Mouse (Mus musculus) embryonic facial prominence, embryonic 10.5 days (tissue): ENCODE results near the gene AL732309.1. TPM values are rescaled to one million over a fixed set of nuclear protein-coding genes. Genes with fewer than 3 reads are reported as not detected.

Source experiments
- DNase-seq: peaks from one replicate; pipeline ENCODE4 v3.0.0-alpha.2; 2017; ENCODE audit warnings: low spot score
- H3K27ac ChIP-seq: fragments of 300-500 bp; sonication (generic); replicated peaks from 2 replicates; pipeline ENCODE4 v1.5.1; 2016; ENCODE audit warnings: mild to moderate bottlenecking
- H3K27me3 ChIP-seq: fragments of 300-500 bp; sonication (generic); replicated peaks from 2 replicates; pipeline ENCODE4 v1.6.1; 2016; ENCODE audit warnings: low read depth, mild to moderate bottlenecking; ENCODE audit not compliant: poor library complexity, severe bottlenecking
- H3K36me3 ChIP-seq: fragments of 300-500 bp; sonication (generic); replicated peaks from 2 replicates; pipeline ENCODE4 v1.6.1; 2016; ENCODE audit warnings: mild to moderate bottlenecking, moderate library complexity
- H3K4me1 ChIP-seq: fragments of 300-500 bp; sonication (generic); 2 replicates; pipeline ENCODE4 v1.6.1; 2016
- H3K4me3 ChIP-seq: fragments of 300-500 bp; sonication (generic); 2 replicates; pipeline ENCODE4 v1.5.1; 2016; ENCODE audit warnings: mild to moderate bottlenecking, moderate library complexity
- H3K9me3 ChIP-seq: fragments of 300-500 bp; sonication (generic); 2 replicates; pipeline ENCODE4 v1.6.1; 2016; ENCODE audit warnings: mild to moderate bottlenecking
- WGBS: fragments of 180-500 bp; shearing (Covaris S2); methylation state at CpG from one replicate; pipeline ENCODE4 v1.1.7; 2016; 5-methylcytosine and 5-hydroxymethylcytosine counted together
- polyA plus RNA-seq: library from polyadenylated mRNA; unstranded; fragments of >200 nt; fragmentation: Nextera tagmentation; extraction: Ambion mirVana; gene quantifications from 2 replicates; pipeline ENCODE4 v1.2.1, GENCODE M21; 2016

AL732309.1 gene
- polyA plus RNA-seq: 6.3 and 7.9 TPM in 2 replicates

DNA sequence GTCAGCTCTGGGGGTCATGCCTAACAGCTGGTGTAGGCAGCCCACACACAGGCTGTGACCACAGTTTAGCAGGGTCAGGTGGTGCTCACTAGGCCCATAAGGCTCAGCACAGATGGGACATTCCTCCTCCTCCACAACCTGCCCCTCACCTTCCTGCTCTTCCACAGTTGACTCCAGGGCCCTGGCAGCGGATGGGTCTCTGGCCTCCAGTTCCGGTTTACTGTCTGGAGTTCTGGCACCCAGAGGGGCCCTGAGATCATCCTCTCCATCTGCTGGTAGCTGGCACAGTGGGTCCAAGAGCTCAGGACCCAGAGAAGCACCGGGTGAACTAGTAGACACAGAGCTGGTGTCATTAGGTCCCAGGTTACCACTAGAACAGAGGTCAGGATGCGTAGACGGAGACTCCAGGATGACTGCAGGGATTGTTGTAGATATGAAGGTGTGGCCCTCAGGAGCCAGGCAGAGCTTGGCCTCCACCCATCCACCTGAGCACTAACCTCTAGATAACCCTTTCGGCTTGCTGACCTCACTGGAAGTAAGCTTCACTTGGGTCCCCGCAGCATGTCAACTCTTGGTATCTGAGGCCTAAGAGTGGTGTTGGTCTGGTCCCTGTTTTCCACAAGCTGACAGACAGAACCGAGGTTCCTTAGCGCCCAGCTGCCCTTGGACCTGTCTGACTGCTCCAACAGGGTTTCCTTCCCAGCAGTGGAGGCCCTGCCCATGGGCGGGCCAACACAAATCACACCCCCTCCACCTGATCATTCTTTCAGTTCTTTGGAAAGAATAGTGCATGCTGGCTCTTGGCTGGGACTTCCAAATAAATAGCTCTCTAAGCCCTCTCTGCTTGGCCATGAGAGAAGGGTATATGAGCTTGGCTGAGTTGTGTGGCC, at the start of gene AL732309.1:
TSS of gene AL732309.1 (minus strand) at position 681 of the 890 bp plus-strand sequence.
- no peak for DNase-seq
- no peak within 1 kb of the TSS for H3K4me3 ChIP-seq
- peaks cover 19% of the 10 kb centered on the region for H3K4me1 ChIP-seq
- peaks cover 29% of the 10 kb centered on the region for H3K27me3 ChIP-seq
- H3K36me3 ChIP-seq: peaks cover 67% of the 10 kb centered on the region
- no peak within 1 kb of the TSS for H3K27ac ChIP-seq
- WGBS: 86% methylated on average over 10 of the region's 10 CpGs
- no peaks in the 10 kb centered on the region for H3K9me3 ChIP-seq

DNA sequence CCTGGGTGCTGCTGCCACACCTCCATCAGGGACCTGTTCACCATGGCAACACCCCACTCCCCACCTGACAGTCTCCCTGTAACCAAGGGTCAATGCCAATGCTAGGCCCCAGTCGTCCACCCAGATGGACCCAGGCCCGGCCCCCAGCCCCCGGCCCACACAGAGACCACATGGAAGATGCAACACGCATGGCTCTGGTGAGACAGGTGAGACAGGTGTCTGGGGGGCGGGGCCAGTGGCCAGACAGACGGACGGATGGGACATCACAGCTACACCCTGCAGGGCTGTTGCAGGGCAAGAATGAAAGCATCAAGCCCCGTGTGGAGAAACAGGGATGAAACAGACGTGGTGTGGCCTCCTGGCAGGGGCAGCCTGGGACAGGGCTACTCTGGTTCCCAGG, 47.0 kb upstream of the AL732309.1 start:
- Histone ChIP-seq H3K9me3 (no peaks in the 10 kb centered on the region), H3K27ac (no peak overlapping the region), H3K27me3 (peaks cover 91% of the 10 kb centered on the region), H3K36me3 (no peaks in the 10 kb centered on the region), H3K4me3 (no peak overlapping the region), H3K4me1 (peaks cover 35% of the 10 kb centered on the region)
- 77% methylated on average over 9 of the region's 9 CpGs for whole genome bisulfite sequencing
- DNase-seq: no peak

DNA sequence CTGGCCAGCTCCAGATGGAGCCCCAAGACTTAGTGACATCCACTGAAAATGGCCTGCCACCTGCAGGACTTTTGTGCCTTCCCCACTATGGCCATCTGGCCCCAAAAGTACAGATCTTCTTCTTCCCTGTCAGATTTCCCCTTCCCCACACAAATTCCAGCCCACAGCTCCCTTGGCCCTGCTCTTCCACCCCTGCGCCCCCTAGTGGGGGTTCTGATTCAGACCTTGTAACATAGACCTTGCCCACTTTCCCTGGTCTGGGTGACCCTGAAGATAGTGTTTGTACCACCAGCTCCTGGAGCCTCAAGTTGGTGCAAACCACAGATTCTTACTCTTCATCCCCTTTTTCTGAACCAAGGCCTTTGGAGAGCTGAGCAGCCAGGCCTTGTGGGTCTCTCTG, 46.2 kb upstream of the AL732309.1 start:
- Histone ChIP-seq H3K9me3 (no peaks in the 10 kb centered on the region), H3K27ac (no peak overlapping the region), H3K27me3 (peaks cover 99% of the 10 kb centered on the region), H3K4me3 (peak overlapping the region; percentile 47; the same call in 1 of the 2 replicates), H3K4me1 (peaks cover 35% of the 10 kb centered on the region), H3K36me3 (no peaks in the 10 kb centered on the region)
- WGBS: 0% methylated on average over 1 of the region's 1 CpGs
- DNase-seq: peak; percentile 87

DNA sequence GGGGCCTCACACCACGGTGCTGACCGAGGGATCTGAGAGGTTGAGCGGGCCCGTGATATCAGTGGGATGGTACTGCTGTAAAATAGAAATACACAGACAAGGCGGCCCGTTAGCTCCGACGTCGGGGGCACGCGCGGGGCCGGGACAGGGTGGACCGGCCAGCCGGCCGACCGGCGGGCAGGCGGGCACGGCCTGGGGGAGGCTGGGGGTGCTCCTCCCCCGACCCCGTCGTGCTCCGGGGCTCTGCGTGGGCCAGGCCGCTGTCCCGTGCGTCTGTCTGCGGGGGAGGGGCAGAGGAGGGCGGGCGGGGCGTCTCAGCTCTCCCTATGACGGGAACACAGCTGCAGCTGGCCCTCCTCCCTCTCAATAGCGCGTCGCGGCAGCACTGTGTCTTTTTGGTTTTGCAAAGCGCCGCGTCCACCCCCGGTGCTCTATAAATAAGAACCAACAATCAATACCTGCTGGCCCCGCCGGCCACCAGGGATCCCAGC, 45.4 kb upstream of the AL732309.1 start:
- Histone ChIP-seq H3K4me3 (peak overlapping the region; percentile 47), H3K27me3 (peaks cover 100% of the 10 kb centered on the region), H3K36me3 (no peaks in the 10 kb centered on the region), H3K9me3 (no peaks in the 10 kb centered on the region), H3K27ac (no peak overlapping the region), H3K4me1 (peaks cover 35% of the 10 kb centered on the region)
- DNase-seq: peak; percentile 28
- 6% methylated on average over 43 of the region's 43 CpGs for WGBS

DNA sequence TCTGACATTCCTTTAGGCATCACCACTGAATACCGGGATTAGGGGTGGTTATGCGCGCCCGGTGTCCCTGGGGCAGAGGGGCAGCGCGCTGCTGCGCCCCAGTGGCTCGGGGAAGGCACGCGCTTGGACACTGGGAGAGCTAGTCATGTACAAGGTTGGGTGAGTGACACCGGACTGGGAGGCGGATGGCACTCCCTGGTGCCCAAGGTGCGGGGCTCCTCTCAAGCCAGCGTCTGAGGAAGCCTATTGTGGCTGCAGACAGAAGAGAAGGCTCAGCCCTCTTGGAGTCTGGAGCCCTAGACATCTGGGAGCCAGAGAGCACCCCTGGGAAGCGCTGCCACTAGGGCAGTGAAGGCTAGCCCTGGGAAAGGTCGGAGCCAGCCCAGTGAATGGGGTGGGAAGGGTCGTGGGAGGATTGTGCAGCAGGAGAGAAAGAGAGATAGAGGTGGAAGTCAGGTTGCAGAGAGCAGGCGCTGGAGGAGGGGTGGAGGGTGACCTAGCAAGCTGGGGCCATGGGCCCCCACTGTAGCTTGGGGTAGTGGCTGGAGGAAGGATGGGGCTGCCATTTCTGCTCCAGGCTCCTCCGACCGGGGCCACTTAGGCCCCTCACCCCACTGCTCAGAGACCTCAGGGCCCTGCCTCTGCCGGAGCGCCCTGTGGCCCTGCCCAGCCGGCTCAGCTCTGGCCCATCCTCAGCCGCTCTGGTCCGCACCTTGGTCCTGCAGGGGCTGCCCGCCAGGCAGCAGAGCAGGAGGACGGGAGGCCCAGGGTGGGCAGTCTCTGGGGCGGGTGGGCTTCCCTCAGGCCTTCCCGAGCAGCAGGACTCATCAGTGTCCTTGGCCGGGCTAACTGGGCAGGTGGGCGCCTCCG, 44.8 kb upstream of the AL732309.1 start:
- 5% methylated on average over 32 of the region's 32 CpGs for WGBS
- Histone ChIP-seq H3K9me3 (no peaks in the 10 kb centered on the region), H3K36me3 (peaks cover 3% of the 10 kb centered on the region), H3K27me3 (peaks cover 100% of the 10 kb centered on the region), H3K4me3 (peak overlapping the region; percentile 47), H3K27ac (no peak overlapping the region), H3K4me1 (peaks cover 35% of the 10 kb centered on the region)
- DNase-seq: no peak

DNA sequence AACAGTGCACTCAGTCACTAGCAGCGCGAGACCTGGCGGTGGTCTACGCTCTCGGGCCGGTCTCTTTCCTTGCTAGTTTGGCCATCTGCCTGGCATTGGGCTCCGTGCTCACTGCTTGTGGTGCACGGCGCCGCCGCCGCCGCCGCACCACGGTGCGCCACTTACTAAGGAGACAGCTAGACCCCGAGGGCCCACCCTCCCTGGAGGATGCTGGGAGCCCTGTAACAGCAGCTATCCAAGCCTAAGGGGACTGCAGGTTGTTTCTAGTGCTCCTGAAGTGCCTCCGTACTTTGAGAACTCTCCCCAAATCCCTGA, 44.1 kb upstream of the AL732309.1 start:
- no peak overlapping the region for H3K27ac ChIP-seq
- peak; percentile 30 for DNase-seq
- H3K36me3 ChIP-seq: peaks cover 10% of the 10 kb centered on the region
- peaks cover 35% of the 10 kb centered on the region for H3K4me1 ChIP-seq
- 1% methylated on average over 18 of the region's 18 CpGs for WGBS
- peak overlapping the region; percentile 29 for H3K4me3 ChIP-seq
- H3K27me3 ChIP-seq: peaks cover 95% of the 10 kb centered on the region
- H3K9me3 ChIP-seq: no peaks in the 10 kb centered on the region

DNA sequence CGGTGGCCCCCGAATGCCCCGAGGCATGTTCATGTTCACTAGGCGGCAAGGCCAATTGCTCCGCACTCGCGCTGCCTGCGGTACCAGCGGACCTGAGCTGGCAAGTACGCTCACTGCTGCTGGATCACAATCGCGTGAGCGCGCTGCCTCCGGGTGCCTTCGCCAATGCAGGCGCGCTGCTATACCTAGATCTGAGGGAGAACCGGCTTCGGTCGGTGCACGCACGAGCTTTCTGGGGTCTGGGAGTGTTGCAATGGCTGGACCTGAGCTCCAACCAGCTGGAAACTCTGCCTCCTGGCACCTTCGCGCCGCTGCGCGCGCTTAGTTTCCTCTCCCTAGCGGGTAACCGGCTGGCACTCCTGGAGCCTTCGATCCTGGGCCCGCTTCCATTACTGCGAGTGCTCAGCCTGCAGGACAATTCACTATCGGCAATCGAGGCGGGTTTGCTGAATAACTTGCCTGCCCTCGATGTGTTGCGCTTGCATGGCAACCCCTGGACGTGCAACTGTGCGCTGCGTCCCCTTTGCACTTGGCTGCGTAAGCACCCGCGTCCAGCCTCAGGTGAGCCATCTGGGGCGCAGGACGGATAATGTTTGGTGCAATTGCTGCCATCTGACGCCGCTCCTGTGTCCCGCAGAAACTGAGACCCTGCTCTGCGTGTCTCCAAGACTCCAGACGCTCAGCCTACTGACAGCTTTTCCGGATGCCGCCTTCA, 43.6 kb upstream of the AL732309.1 start:
- 2% methylated on average over 54 of the region's 54 CpGs for WGBS
- Histone ChIP-seq H3K27me3 (peaks cover 90% of the 10 kb centered on the region), H3K4me3 (peak overlapping the region; percentile 29), H3K36me3 (peaks cover 15% of the 10 kb centered on the region), H3K9me3 (no peaks in the 10 kb centered on the region), H3K27ac (no peak overlapping the region), H3K4me1 (peaks cover 35% of the 10 kb centered on the region)
- peak; percentile 40 for DNase-seq

DNA sequence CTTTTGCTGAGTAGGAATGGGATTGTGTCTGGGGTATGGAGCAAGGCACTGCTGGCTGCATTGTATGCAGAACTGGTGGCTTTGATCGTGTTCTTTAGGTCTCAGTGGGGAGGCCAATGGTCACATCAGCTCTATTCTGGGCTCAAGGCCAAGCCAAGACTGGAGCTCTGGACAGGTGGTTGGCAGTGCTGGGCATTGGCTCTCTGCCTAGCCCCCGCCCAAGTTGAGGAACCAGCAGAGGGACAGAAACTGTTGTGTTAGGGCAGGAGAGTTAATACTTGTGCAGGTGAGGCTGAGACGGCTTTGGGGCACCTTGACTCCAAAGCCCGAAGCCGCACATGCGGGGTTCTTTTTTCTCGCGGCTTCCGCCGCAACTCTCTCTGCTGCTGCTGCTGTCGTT, 43.0 kb upstream of the AL732309.1 start, which contains the start of gene Lrrc26:
TSS of gene Lrrc26 (plus strand) at position 265 of the 400 bp plus-strand sequence.
- WGBS: 6% methylated on average over 11 of the region's 11 CpGs
- peak within 1 kb of the TSS; percentile 29 for H3K4me3 ChIP-seq
- peaks cover 33% of the 10 kb centered on the region for H3K4me1 ChIP-seq

DNA sequence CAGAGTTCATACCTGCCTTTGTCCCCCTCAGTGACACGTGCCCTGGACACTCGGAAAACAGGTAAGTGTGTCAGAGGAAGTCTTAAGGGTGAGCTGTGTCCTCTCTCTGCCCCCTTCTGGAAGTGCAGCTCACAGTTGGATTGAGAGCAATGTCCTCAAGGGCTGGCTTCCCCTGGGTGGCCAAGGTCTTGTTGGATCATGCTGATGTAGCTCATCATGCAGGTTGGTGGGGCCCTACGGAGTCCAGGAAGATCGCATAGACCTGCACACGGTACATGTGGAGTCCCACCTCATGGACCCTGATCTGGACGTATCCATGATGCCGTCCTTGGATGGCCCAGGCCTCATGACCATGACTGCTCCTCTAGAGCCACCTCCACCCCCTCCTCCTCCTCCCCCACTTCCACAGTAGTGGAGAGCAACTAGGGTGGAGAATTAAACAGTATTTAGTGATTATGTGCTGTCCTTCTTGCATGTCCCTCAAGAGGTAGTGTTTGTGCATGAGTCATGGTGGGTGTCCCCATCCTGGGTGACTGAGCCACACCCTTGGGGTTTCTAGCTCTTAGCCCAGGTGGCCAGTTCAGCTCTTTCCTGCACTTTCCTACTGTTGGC, 42.2 kb upstream of the AL732309.1 start:
- H3K36me3 ChIP-seq: peaks cover 29% of the 10 kb centered on the region
- peaks cover 32% of the 10 kb centered on the region for H3K4me1 ChIP-seq
- peaks cover 76% of the 10 kb centered on the region for H3K27me3 ChIP-seq
- H3K27ac ChIP-seq: no peak overlapping the region
- H3K9me3 ChIP-seq: no peaks in the 10 kb centered on the region
- DNase-seq: no peak
- WGBS: 86% methylated on average over 7 of the region's 7 CpGs
- H3K4me3 ChIP-seq: no peak overlapping the region

More for the DNA sequence above, 43.0 kb upstream of the AL732309.1 start, which contains the start of gene Lrrc26:
- Histone ChIP-seq H3K9me3 (no peaks in the 10 kb centered on the region), H3K27me3 (peaks cover 84% of the 10 kb centered on the region), H3K36me3 (peaks cover 21% of the 10 kb centered on the region), H3K27ac (no peak within 1 kb of the TSS)
- DNase-seq: no peak

DNA sequence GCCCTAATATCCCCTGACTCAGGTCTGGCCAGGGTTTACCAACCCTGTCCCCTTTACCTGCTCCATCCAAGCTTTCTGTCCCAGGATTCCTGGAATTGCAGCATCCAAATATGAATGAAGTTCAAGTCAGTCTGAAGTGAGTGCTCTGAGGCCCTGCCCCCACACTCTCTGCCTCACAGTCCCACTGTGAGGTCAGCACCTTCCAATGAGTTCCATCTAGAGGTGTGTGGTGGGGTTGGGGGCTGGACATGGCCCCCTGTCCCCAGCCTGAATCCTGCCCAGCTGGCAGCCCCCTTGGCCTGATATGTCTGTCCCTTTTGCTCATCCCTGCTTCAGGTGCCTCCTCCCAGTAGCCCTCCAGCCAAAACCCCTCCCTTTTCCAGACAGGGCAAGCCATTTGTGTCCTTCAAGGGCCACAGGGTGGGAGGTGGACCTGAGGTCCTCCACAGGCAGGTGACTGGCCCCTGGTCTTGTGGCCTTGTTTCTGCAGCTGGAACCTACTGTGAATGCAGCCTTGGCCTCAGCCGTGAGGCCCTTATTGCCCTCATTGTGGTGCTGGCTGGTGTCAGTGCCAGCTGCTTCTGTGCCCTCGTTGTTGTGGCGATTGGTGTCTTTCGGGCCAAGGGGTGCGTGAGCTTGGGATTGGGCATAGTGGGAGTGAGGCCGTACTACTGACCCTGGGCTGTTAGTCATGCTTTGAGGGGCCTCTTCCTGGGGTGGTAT, 41.4 kb upstream of the AL732309.1 start, which contains the start of gene Tmem210:
TSS of gene Tmem210 (plus strand) at position 219 of the 723 bp plus-strand sequence.
- Histone ChIP-seq H3K4me1 (peaks cover 32% of the 10 kb centered on the region), H3K27ac (no peak within 1 kb of the TSS), H3K36me3 (peaks cover 37% of the 10 kb centered on the region), H3K27me3 (peaks cover 68% of the 10 kb centered on the region), H3K4me3 (no peak within 1 kb of the TSS), H3K9me3 (no peaks in the 10 kb centered on the region)
- no peak for DNase-seq
- WGBS: 88% methylated on average over 6 of the region's 6 CpGs
